Mouse (Mus musculus): ENCODE results near the gene Pced1a. TPM values are rescaled to one million over a fixed set of nuclear protein-coding genes. Genes with fewer than 3 reads are reported as not detected.
"Not testable (repeated sequence)": the region's sequence is repeated elsewhere in the genome, so short reads cannot be mapped to it uniquely, and the experiment has no call there.

Gene Pced1a
- total RNA-seq, 1 experiment from 2014 or later: 18.9 TPM

DNA sequence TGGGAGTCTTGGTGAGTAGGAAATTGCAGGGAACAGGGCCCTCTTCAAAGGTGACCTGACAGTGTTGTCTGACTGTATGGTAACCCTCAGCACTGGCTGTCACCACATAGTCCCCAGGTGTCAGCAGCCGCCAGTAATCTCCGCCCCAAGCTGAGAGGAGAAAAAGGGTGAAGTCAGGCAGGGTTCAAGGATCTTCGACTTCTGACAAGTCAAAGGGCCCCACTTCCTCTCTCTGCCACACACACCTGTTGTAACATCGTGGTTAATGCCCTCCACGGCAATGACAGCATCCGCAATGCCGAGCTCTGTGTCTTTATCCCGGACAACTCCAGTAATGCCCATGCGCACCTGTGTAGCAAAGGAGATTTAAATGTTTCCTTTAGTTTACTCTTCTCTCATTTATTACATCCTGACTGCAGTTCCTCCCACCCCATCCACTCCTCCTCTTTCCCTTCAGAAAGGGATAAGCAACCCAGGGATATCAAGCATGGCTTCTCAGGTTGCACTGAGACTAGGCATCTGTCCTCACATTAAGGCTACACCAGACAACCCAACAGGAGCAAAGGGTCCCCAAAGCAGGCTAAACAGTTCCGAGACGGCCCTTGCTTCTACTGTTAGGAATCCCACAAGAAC, 33.4 kb downstream of the Pced1a start:
- DNase-seq: no peak

DNA sequence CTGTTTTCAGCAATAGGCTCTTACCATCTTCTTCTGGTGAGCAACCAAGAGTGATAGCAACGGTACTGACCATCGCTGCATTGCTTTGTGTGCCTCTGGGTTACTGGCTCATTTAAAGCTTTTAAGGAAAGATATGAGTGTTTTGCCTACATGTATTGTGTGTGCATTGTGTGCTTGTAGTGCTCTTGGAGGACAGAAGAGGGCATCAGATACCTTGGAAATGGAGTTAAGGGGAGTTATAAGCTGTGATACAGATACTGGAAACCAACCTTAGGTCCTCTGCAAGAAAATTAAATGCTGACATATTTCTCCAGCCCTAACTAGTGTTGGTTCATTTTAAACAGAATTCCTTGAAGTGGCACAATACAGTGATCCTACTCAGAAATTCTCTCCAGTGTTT, 35.7 kb downstream of the Pced1a start:
- no peak for DNase-seq

DNA sequence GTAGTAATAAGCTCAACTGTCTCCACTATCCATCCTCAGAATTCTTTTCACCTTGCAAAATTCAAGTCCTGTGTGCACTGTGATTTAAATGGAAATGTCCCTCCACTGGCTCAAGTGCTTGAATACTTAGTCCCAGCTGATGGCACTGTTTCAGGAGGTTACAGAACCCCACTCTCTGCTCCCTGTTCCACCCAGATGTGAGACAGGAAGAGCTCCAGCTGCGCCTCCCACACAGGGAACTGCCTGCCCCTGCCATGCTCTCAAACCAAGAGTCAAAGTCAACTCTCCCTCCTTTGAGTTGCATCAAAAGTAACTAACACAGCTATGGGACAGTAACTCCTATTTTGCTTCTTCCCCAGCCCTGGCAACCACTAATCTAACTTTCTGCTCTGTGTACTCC, 38.3 kb downstream of the Pced1a start:
- no peak for DNase-seq

DNA sequence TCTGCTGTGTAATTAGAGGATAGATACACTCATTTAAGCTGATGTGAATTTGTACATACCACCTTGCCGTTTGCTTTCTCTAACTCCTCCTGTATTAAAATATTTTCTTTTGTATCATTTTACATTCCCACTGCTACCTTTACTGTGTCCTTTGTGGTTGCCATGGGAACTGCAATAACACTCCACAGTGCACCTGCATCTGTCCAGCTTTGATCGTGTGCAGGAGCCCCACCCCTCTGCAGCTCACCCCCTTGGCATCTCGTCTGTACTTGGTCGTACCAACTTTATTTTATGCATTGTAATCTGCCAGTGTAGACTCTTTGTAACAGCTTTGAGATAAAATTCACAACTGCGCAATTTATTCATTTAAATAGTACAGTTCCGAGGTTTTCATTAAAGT, 40.6 kb downstream of the Pced1a start:
- DNase-seq: no peak

DNA sequence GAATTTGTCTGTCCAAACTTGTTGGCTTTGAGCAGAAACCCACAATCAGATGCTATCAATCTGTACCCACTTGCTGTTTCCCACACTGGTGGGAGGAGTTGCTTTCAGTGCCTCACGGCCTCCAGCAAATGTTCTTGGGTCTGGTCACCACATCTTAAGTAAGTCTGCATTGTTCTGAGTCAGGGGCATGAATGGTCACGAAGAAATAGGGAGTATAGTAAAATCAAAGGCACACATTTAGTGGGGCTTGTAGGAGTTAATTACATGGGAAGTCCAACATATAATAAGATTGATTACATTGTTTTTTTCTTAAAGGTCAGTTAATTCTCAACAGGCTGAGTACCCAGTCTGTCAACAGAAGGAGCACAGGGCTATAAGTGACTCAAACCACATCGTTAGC, 41.3 kb downstream of the Pced1a start:
- DNase-seq: no peak

DNA sequence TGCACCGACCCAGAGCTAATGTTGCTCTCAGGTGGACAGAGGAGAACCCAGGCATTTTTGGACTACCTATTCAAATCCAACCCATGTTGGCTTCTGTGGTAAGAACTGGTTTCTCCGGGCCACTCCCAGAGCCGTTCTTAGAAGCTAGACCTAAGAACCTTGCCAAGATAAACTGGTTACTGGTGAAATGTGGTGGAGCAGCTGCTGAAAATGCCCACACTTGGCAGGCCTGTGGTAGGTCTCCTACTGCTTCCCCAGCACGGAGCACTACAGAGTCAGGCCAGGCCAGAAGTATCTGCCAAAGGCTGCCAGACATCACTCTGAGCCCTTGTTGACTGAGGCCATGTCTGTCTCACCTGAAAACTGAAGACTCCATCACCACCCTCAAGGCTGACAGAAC, 49.5 kb downstream of the Pced1a start:
- no peak for DNase-seq

DNA sequence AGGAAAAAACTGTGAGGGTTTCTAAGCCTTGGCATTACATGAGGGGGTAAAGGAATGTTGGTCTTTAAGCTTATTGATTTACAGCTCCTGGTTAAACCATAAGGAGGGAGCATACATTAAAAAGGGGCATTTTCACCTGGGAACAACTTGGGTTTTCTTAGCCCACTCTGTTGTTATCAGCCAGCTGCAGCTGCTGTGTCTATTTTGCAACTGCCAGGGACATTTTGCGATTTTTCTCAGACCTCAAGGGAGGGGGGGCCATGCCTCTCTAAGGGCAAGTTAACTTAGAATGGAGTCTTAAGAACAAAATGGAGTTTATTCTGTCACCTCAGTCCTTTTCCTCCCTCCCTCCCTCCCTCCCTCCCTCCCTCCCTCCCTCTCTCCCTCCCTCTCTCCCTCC, 51.5 kb downstream of the Pced1a start:
- DNase-seq: not testable (repeated sequence)

DNA sequence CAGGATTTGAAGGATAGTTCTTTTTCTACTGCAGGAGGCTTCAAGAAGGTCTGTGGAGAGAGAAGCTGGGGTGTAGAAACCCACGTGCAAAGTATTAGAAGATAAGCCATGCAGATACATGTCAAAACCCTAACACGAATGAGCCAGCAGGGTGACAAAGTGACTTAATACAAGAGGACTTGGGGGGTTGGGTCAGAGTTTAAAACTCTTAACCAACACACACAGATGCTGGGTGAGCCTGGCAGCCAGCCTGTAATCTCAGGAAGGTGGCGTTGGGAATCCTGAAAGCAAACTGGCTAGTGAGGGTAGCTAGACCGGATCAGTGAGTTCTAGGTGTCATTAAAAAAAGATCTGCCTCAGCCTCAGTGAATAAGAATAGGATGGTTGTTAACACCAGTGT, 57.1 kb downstream of the Pced1a start:
- DNase-seq: no peak

Other genes with a start within 250 kb of the Pced1a start
- 175 and 178 TPM in 2 replicates for gene Snrpb, start 245.3 kb downstream of the Pced1a start, total RNA-seq (2021)
- gene Tmc2, start 229.5 kb downstream of the Pced1a start, total RNA-seq (2021): not detected in 2 replicates
- 104 and 124 TPM in 2 replicates for gene Nop56, start 150.3 kb downstream of the Pced1a start, total RNA-seq (2021)
- gene Idh3b, start 140.2 kb downstream of the Pced1a start, total RNA-seq (2021): 319 and 388 TPM in 2 replicates
- 5.0 and 5.3 TPM in 2 replicates for gene Ebf4, start 129.5 kb downstream of the Pced1a start, total RNA-seq (2021)
- gene Cpxm1, start 27.1 kb downstream of the Pced1a start, total RNA-seq (2021): 3.5 and 4.2 TPM in 2 replicates
- not detected in 2 replicates for gene Gm28372, start 19.5 kb downstream of the Pced1a start, total RNA-seq (2021)
- gene 1700020A23Rik, start 19.4 kb downstream of the Pced1a start, total RNA-seq (2021): not detected in 2 replicates
- gene Tmem239, start 18.2 kb downstream of the Pced1a start, total RNA-seq (2021): not detected in 2 replicates
- gene Vps16, start 362 bp downstream of the Pced1a start, total RNA-seq (2021): 80.9 and 81.9 TPM in 2 replicates
- gene Ptpra, start 25.6 kb upstream of the Pced1a start, total RNA-seq (2021): 115 and 144 TPM in 2 replicates
- gene Mrps26, start 139.0 kb upstream of the Pced1a start, total RNA-seq (2021): 61.9 and 64.5 TPM in 2 replicates
- not detected in 2 replicates for gene Oxt, start 151.5 kb upstream of the Pced1a start, total RNA-seq (2021)
- gene Avp, start 157.9 kb upstream of the Pced1a start, total RNA-seq (2021): not detected in 2 replicates
- gene Fastkd5, start 205.3 kb upstream of the Pced1a start, total RNA-seq (2021): 8.9 and 14.0 TPM in 2 replicates
- 7.5 and 7.9 TPM in 2 replicates for gene Ubox5, start 205.3 kb upstream of the Pced1a start, total RNA-seq (2021)
- gene Lzts3, start 218.1 kb upstream of the Pced1a start, total RNA-seq (2021): 16.8 and 19.5 TPM in 2 replicates
- gene Ddrgk1, start 240.0 kb upstream of the Pced1a start, total RNA-seq (2021): 226 and 231 TPM in 2 replicates
- 23.8 and 28.0 TPM in 2 replicates for gene Itpa, start 242.9 kb upstream of the Pced1a start, total RNA-seq (2021)